Comparison of ENCODE assay signal across 8 mouse cellular contexts in genomic region chr14:31422961-31423791, GRCm38 (mm10). TPM values are rescaled to one million over a fixed set of nuclear protein-coding genes. Genes with fewer than 3 reads are reported as not detected.
DNase-seq lines count a peak whose midpoint lies in the region; ATAC-seq and TF ChIP-seq lines count a peak whose summit lies in the region.

No protein-coding gene starts in this region.

- 41% methylated on average over 11 of the region's 11 CpGs for WGBS in liver, postnatal 0 days (ENCODE audit: insufficient replicate concordance)
- WGBS in spleen, adult 2 months: 39% methylated on average over 11 of the region's 11 CpGs
- WGBS in forebrain, embryonic 15.5 days: 71% methylated on average over 11 of the region's 11 CpGs

- no peak for TF ChIP-seq CTCF in Patski (IDR thresholded peaks at IDR 0.05)
- no peak for TF ChIP-seq CTCF in liver, postnatal 0 days (IDR thresholded peaks at IDR 0.05; ENCODE audit: low read depth)
- no peak for TF ChIP-seq CTCF in spleen, adult 2 months (IDR thresholded peaks at IDR 0.05; ENCODE audit: extremely low read depth, insufficient read depth, insufficient read length, insufficient replicate concordance)

- peaks cover 21% of the 10 kb centered on the region for H3K36me3 ChIP-seq in liver, postnatal 0 days (replicated peaks; ENCODE audit: insufficient read depth, low read length)
- peaks cover 32% of the 10 kb centered on the region for H3K36me3 ChIP-seq in spleen, adult 2 months (ENCODE audit: control insufficient read depth, insufficient read depth, low read length)
- peaks cover 21% of the 10 kb centered on the region; the same call in 1 of the 2 replicates for H3K36me3 ChIP-seq in forebrain, embryonic 15.5 days

- in situ Hi-C loops in Patski (cut with MboI; ENCODE audit: low pct_unique_long_range_greater_than_20kb): no loop called here

- peak overlapping the region; percentile 85 for H3K27ac ChIP-seq in liver, postnatal 0 days (ENCODE audit: low read depth)
- H3K27ac ChIP-seq in spleen, adult 2 months (ENCODE audit: insufficient read depth, low read length): peak overlapping the region; percentile 71
- no peak overlapping the region for H3K27ac ChIP-seq in forebrain, embryonic 15.5 days (replicated peaks)

- DNase-seq in cerebellum, adult 8-10 months: peak; percentile 27
- DNase-seq in cerebellum, adult 11 months: no peak
- DNase-seq in Patski (ENCODE audit: low read depth, low spot score): peak; percentile 58
- DNase-seq in heart, adult 8-10 months (ENCODE audit: low spot score): peak; percentile 85
- DNase-seq in kidney, adult 8-10 months: peak; percentile 77 to 78
- DNase-seq in liver, postnatal 0 days: peak; percentile 71
- DNase-seq in spleen, adult 2 months (ENCODE audit: low read depth in 1 of 2, low spot score in 2 of 2): peak; percentile 71 to 79

- no peak overlapping the region for H3K9ac ChIP-seq in liver, postnatal 0 days (replicated peaks)
- H3K9ac ChIP-seq in forebrain, embryonic 15.5 days (replicated peaks): no peak overlapping the region

- CTCF ChIA-PET in Patski (lab: Charles Lee): interaction anchor here (1.5 kb wide), 1 partner anchor 13 kb away, joined by 3 read pairs; no protein-coding TSS in a partner anchor

- H3K4me2 ChIP-seq in liver, postnatal 0 days (ENCODE audit: low read depth, low read length): no peak overlapping the region
- no peak overlapping the region for H3K4me2 ChIP-seq in forebrain, embryonic 15.5 days (replicated peaks)

- H3K4me3 ChIP-seq in liver, postnatal 0 days (ENCODE audit: low read depth, low read length): no peak overlapping the region
- H3K4me3 ChIP-seq in spleen, adult 2 months (ENCODE audit: extremely low read depth, insufficient read depth, insufficient read length): no peak overlapping the region
- H3K4me3 ChIP-seq in forebrain, embryonic 15.5 days: no peak overlapping the region

- ATAC-seq in Patski: no peak
- ATAC-seq in liver, postnatal 0 days: peak; percentile 36
- no peak for ATAC-seq in forebrain, embryonic 15.5 days (replicated peaks)

- H3K9me3 ChIP-seq in liver, postnatal 0 days (ENCODE audit: low read length): no peaks in the 10 kb centered on the region
- no peaks in the 10 kb centered on the region for H3K9me3 ChIP-seq in forebrain, embryonic 15.5 days

- H3K27me3 ChIP-seq in Patski: no peaks in the 10 kb centered on the region
- no peaks in the 10 kb centered on the region for H3K27me3 ChIP-seq in liver, postnatal 0 days (ENCODE audit: insufficient read depth, low read length)
- H3K27me3 ChIP-seq in spleen, adult 2 months (ENCODE audit: control insufficient read depth, insufficient read depth, low read length): no peaks in the 10 kb centered on the region
- no peaks in the 10 kb centered on the region for H3K27me3 ChIP-seq in forebrain, embryonic 15.5 days

- POLR2A ChIA-PET in Patski (lab: Charles Lee): no interaction called here

- no peak for TF ChIP-seq POLR2A in spleen, adult 2 months (IDR thresholded peaks at IDR 0.05; ENCODE audit: low read depth, low read length)

- peak; percentile 39; the same call in 1 of the 2 replicates for TF ChIP-seq EP300 in liver, postnatal 0 days (IDR thresholded peaks at IDR 0.05; ENCODE audit: low read depth)

- H3K4me1 ChIP-seq in liver, postnatal 0 days (ENCODE audit: insufficient read depth): peaks cover 74% of the 10 kb centered on the region
- H3K4me1 ChIP-seq in spleen, adult 2 months (ENCODE audit: control insufficient read depth, insufficient read depth, insufficient read length): peaks cover 47% of the 10 kb centered on the region
- peaks cover 13% of the 10 kb centered on the region; the same call in 1 of the 2 replicates for H3K4me1 ChIP-seq in forebrain, embryonic 15.5 days

RNA-seq across cellular contexts. Expression of gene Sh3bp5, which starts 12.7 kb away (rescaled TPM):
- 11.3 TPM for polyA plus RNA-seq in Patski (2021)
- 10 to 100 TPM; 38.6 to 50.6 (median 50.1) TPM for total RNA-seq in heart, adult 8-10 months (2022)
- 29.7 and 31.8 TPM in 2 replicates for polyA plus RNA-seq in liver, postnatal 0 days (2015; fragmentation: Nextera tagmentation; extraction: Ambion mirVana)
- 36.0 and 43.0 TPM in 2 replicates for polyA plus RNA-seq in spleen, adult 2 months (2012; rRNA removed)
- polyA plus RNA-seq in forebrain, embryonic 15.5 days (2015; fragmentation: Nextera tagmentation; extraction: Ambion mirVana): 111 and 115 TPM in 2 replicates
